Mouse (Mus musculus) CH12.LX (cell line): ENCODE measurements at regions not wholly inside any gene's neighbourhood (a gene's known extent, or its start where the extent isn't known, plus 50 kb on each side); places are given as distances from the start of the nearest gene placed in this dataset.

Source experiments
- DNase-seq: peaks from one replicate; pipeline ENCODE4 v3.0.0-alpha.2; 2013; ENCODE audit errors: extremely low read depth
- H3K27ac ChIP-seq: 2 replicates; pipeline ENCODE4 v1.5.1; 2012; ENCODE audit warnings: low read depth, mild to moderate bottlenecking, control low read depth, moderate library complexity; ENCODE audit not compliant: insufficient read depth
- H3K27me3 ChIP-seq: replicated peaks from 2 replicates; pipeline ENCODE3; 2012; ENCODE audit warnings: inconsistent platforms
- H3K36me3 ChIP-seq, 2 experiments: replicated peaks in 1 of 2; 2 replicates each; pipeline versions ENCODE3 to v1.6.1; 2012; ENCODE audit warnings: inconsistent platforms in 1 of 2, low read length in 1 of 2, mild to moderate bottlenecking in 1 of 2, mixed read lengths in 1 of 2, moderate library complexity in 1 of 2; ENCODE audit not compliant: control insufficient read depth in 1 of 2, insufficient read depth in 1 of 2
- H3K4me1 ChIP-seq, 2 experiments: 2 replicates each; pipeline ENCODE4 v1.6.1; 2012; ENCODE audit warnings: inconsistent platforms in 1 of 2, moderate library complexity in 1 of 2; ENCODE audit not compliant: insufficient read depth in 2 of 2, control insufficient read depth in 1 of 2
- H3K4me2 ChIP-seq: 2 replicates; pipeline ENCODE4 v1.6.1; 2012; ENCODE audit warnings: low read depth, mild to moderate bottlenecking, control low read depth; ENCODE audit not compliant: poor library complexity, insufficient read depth, severe bottlenecking
- H3K4me3 ChIP-seq, 3 experiments: fragments of 150-350 bp in 1 of 3; sonication (generic) in 1 of 3; replicated peaks in 1 of 3; 2 replicates each; pipeline versions ENCODE3 to v1.5.1; 2011 to 2012; ENCODE audit warnings: low read depth in 2 of 3, low read length in 2 of 3, mild to moderate bottlenecking in 2 of 3, moderate library complexity in 2 of 3, control low read depth in 1 of 3, improper control_type of control experiment in 1 of 3, inconsistent platforms in 1 of 3, mixed read lengths in 1 of 3; ENCODE audit not compliant: poor library complexity in 1 of 3
- H3K79me2 ChIP-seq: replicated peaks from 2 replicates; pipeline ENCODE4 v1.6.1; 2012; ENCODE audit warnings: mild to moderate bottlenecking, moderate library complexity; ENCODE audit not compliant: control insufficient read depth, poor library complexity, insufficient read depth, severe bottlenecking; ENCODE audit errors: extremely low read depth
- H3K9ac ChIP-seq: 2 replicates; pipeline ENCODE4 v1.6.1; 2012; ENCODE audit warnings: low read depth, mild to moderate bottlenecking, control low read depth, moderate library complexity; ENCODE audit not compliant: insufficient read depth
- H3K9me3 ChIP-seq: replicated peaks from 2 replicates; pipeline ENCODE3; 2012; ENCODE audit warnings: low read length, inconsistent platforms, mixed read lengths
- CTCF ChIP-seq, 2 experiments: IDR thresholded peaks in 1 of 2; conservative IDR thresholded peaks in 1 of 2; 2 replicates each; pipeline ENCODE4 v1.5.1; 2011 to 2012; ENCODE audit warnings: low read depth in 2 of 2, low read length in 2 of 2, improper control_type of control experiment in 1 of 2, inconsistent platforms in 1 of 2, mild to moderate bottlenecking in 1 of 2, moderate library complexity in 1 of 2
- E2F4 ChIP-seq: IDR thresholded peaks from 2 replicates; pipeline ENCODE4 v1.6.1; 2011; ENCODE audit warnings: low read depth, low read length, improper control_type of control experiment; ENCODE audit not compliant: insufficient replicate concordance
- ELF1 ChIP-seq: IDR thresholded peaks from 2 replicates; pipeline ENCODE4 v1.6.1; 2014; ENCODE audit warnings: low read depth, mild to moderate bottlenecking, inconsistent platforms, low read length, improper control_type of control experiment
- EP300 ChIP-seq: IDR thresholded peaks from 2 replicates; pipeline ENCODE4 v1.6.1; 2011; ENCODE audit warnings: low read length, improper control_type of control experiment
- HCFC1 ChIP-seq: IDR thresholded peaks from 2 replicates; pipeline ENCODE4 v1.6.1; 2012; ENCODE audit warnings: low read depth, mild to moderate bottlenecking, inconsistent platforms, low read length, improper control_type of control experiment
- IRF4 ChIP-seq: IDR thresholded peaks from 2 replicates; pipeline ENCODE4 v1.6.1; 2014; ENCODE audit warnings: low read depth, mild to moderate bottlenecking, inconsistent platforms, low read length, improper control_type of control experiment
- KAT2A ChIP-seq: IDR thresholded peaks from 2 replicates; pipeline ENCODE4 v1.6.1; 2012; ENCODE audit warnings: low read length, improper control_type of control experiment, inconsistent platforms; ENCODE audit not compliant: insufficient replicate concordance
- MAFK ChIP-seq: IDR thresholded peaks from 2 replicates; pipeline ENCODE4 v1.6.1; 2011; ENCODE audit warnings: low read length, improper control_type of control experiment; ENCODE audit not compliant: insufficient replicate concordance
- MAZ ChIP-seq: IDR thresholded peaks from 2 replicates; pipeline ENCODE4 v1.6.1; 2012; ENCODE audit warnings: low read depth, mild to moderate bottlenecking, inconsistent platforms, low read length, improper control_type of control experiment, moderate library complexity
- MEF2A ChIP-seq: IDR thresholded peaks from 2 replicates; pipeline ENCODE4 v1.6.1; 2014; ENCODE audit warnings: low read depth, mild to moderate bottlenecking, inconsistent platforms, low read length, improper control_type of control experiment, borderline replicate concordance
- MXI1 ChIP-seq: IDR thresholded peaks from 2 replicates; pipeline ENCODE4 v1.6.1; 2011; ENCODE audit warnings: mild to moderate bottlenecking, low read depth, low read length, improper control_type of control experiment
- MYC ChIP-seq: IDR thresholded peaks from 2 replicates; pipeline ENCODE4 v1.6.1; 2011; ENCODE audit warnings: low read depth, mild to moderate bottlenecking, improper control_type of control experiment, low read length
- PAX5 ChIP-seq: IDR thresholded peaks from 2 replicates; pipeline ENCODE4 v1.6.1; 2012; ENCODE audit warnings: low read length, inconsistent platforms, mixed read lengths
- POLR2AphosphoS2 ChIP-seq: IDR thresholded peaks from 2 replicates; pipeline ENCODE4 v1.6.1; 2011; ENCODE audit warnings: low read depth, low read length, improper control_type of control experiment
- USF2 ChIP-seq: conservative IDR thresholded peaks from 2 replicates; pipeline ENCODE4 v1.6.1; 2011; ENCODE audit warnings: low read depth, low read length, improper control_type of control experiment
- ZC3H11A ChIP-seq: IDR thresholded peaks from 2 replicates; pipeline ENCODE4 v1.6.1; 2012; ENCODE audit warnings: low read depth, mild to moderate bottlenecking, inconsistent platforms, low read length, improper control_type of control experiment
- dilution Hi-C: fragments of 300-500 bp; cut with MboI; formaldehyde crosslinking; loops from 2 replicates; pipeline ENCODE4 v1.14.3; 2020; ENCODE audit warnings: low sequenced_read_pairs; ENCODE audit not compliant: extremely low pct_unique_long_range_greater_than_20kb, extremely low pct_ligation_motif_present
- in situ Hi-C: fragments of 300-500 bp; cut with MboI; formaldehyde crosslinking; loops from 3 replicates; pipeline ENCODE4 v1.14.3; 2019; ENCODE audit warnings: low sequenced_read_pairs, low pct_ligation_motif_present, low pct_unique_long_range_greater_than_20kb, mixed read lengths

GRCm38 (mm10) chr14:76615182-76615581 lies 58.5 kb upstream of the Serp2 start:
- H3K4me3 ChIP-seq, result no peak overlapping the region
- TF ChIP-seq MAFK, result no peak
- TF ChIP-seq MYC, result no peak
- TF ChIP-seq MXI1, result no peak
- no peak for TF ChIP-seq PAX5
- TF ChIP-seq MAZ, result no peak
- no peak overlapping the region for H3K27ac ChIP-seq
- no peaks in the 10 kb centered on the region for H3K9me3 ChIP-seq
- no peaks in the 10 kb centered on the region for H3K36me3 ChIP-seq
- no peaks in the 10 kb centered on the region for H3K79me2 ChIP-seq
- dilution Hi-C loops (no loop called here), in situ Hi-C loops (no loop called here)
- peaks cover 2% of the 10 kb centered on the region for H3K27me3 ChIP-seq
- no peak overlapping the region for H3K4me2 ChIP-seq
- H3K4me1 ChIP-seq, result peaks cover 3 to 15% of the 10 kb centered on the region in 2 experiments; a peak in 2 of 4 replicates
- DNase-seq, result no peak
- no peak overlapping the region for H3K9ac ChIP-seq

GRCm38 (mm10) chr14:76614682-76615081 lies 58.0 kb upstream of the Serp2 start:
- H3K4me1 ChIP-seq, result peaks cover 3 to 15% of the 10 kb centered on the region in 2 experiments; a peak in 2 of 4 replicates
- no peaks in the 10 kb centered on the region for H3K9me3 ChIP-seq
- peaks cover 2% of the 10 kb centered on the region for H3K27me3 ChIP-seq
- H3K4me2 ChIP-seq, result no peak overlapping the region
- no peaks in the 10 kb centered on the region for H3K79me2 ChIP-seq
- H3K4me3 ChIP-seq, result no peak overlapping the region
- no peak for DNase-seq
- TF ChIP-seq CTCF (conservative IDR thresholded peaks at IDR 0.05 in 1 of 2, IDR thresholded peaks at IDR 0.05 in 1 of 2; ENCODE audit: low read depth in 2 of 2, low read length in 2 of 2), result no peak
- no peak for TF ChIP-seq POLR2AphosphoS2
- TF ChIP-seq USF2, result no peak
- no peak for TF ChIP-seq MEF2A
- TF ChIP-seq ELF1, result no peak
- TF ChIP-seq IRF4, result no peak
- no peak for TF ChIP-seq E2F4
- TF ChIP-seq EP300, result no peak
- no peak for TF ChIP-seq HCFC1
- TF ChIP-seq ZC3H11A, result no peak
- no peak for TF ChIP-seq KAT2A
- H3K36me3 ChIP-seq, result no peaks in the 10 kb centered on the region
- no peak overlapping the region for H3K27ac ChIP-seq
- in situ Hi-C loops, result no loop called here
- H3K9ac ChIP-seq, result no peak overlapping the region
- dilution Hi-C loops, result no loop called here
